Mouse (Mus musculus) spleen, adult 18-20 months (tissue): ENCODE measurements at regions not wholly inside any gene's neighbourhood (a gene's known extent, or its start where the extent isn't known, plus 50 kb on each side); places are given as distances from the start of the nearest gene placed in this dataset.
A peak's percentile ranks its signal among the peaks of the same experiment; 100 is the strongest.

Source experiments
- DNase-seq, 2 experiments: peaks; one replicate each; pipeline ENCODE4 v3.0.0; 2022; ENCODE audit warnings: mixed read lengths in 2 of 2

DNA sequence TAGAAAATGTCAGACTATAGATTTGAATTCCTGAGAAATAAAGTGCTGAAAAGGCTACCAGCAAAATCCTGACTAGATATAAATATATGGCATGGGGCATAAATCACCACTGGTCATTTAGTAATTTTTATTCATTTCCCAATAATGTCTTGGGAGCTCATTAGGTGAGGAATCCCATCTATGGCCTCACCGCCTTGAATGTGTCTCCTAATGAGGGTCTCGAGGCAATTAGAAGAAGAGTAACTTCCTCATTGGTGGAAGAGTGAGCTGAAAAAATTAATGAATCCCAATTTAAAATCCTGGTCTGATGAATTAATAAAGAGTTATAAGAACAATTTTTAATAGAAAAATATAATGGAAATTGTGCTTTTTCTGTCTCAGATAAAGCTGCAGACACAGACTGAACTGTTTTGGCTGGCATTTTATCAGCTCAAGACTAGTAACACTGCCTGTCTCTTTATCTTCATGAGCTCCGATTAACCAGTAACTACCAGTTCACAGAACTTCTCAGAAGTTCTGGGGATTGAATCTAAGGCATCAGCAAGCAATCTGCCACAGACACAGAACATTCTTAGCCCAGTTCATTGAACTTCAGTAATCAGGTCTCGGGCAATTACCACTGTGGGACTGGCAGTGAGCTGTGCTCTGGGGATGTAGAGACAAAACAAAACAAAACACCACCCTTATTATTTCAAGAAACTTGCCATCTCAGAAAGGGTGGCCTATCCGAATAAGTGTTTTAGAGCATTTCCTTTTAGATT is 170.7 kb downstream of the Plpp3 start:
- DNase-seq = no peak

DNA sequence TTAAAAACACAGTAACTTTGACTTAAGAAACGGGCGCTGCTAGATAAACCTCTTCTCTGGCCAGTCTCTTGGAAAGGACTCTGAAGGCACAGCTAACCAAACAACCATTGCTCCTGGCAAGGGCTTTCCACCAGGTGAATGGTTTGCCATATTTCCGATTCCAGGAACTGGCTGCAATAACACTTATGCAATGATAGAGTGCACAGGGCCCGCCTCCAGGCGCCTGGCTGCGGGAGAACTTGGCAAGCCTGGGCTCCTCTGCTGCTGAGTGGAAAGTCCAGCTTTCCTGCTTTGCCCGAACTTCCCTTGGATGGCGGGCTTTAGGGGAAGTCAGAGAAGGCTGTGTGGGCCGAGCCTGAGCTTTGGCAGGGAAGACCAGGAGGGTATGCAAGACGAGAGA is 171.6 kb downstream of the Plpp3 start:
- DNase-seq = no peak

DNA sequence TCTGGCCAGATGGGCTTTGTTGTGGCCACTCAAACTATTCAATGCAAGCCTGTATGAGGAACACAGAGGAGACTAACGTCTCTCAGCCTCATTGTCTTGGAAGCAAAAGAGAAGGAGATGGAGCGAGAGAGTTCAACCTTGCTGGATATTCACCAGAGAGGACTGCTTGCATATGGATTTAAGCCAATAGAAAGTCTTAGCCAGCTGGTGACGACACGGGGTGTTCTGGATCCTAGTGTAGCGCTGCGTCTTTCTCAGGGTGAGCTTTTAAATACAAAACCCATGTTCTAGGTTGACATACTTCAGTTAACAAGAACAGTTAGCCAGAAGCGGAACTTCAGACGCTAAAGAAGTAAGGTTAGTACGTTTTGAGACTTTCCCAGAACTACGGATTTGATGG is 174.9 kb downstream of the Plpp3 start:
- no peak for DNase-seq

DNA sequence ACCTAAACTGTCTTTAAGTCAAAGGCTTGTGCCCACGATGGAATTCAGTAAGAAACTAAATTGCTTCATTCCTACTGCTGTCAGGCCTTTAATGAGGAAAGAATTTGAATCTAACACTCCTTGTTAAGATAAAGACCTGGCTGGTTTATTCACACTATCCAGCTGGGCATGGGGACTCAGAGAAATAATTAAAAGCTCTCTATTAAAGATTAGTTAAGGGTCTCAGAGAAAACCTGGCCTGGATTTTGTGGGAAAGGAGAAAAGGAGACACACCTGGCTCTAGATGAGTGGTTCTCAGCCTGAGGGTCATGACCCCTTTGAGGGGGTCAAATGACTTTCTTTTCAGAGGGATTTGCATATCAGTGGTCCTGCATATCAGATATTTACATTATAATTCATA is 178.7 kb downstream of the Plpp3 start:
- DNase-seq = no peak

DNA sequence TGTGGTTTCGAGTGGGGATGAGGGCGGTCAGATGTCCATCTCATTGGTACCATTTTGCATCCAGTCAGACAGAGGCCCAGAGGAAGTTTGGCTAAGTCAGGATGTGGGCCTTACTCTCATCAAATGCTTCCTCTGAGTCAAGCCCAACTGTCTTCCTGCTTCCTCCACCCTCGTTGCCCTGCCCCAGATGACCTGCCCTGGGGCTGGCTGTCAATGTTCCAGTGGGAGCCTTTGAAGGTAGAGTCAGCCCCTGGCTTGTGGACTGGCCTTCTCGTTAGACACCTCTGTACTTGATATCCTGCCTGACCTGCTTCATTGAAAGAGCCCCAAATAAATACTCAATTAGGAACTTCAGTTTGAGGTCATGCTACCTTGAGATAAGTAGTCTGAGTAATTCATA is 179.4 kb downstream of the Plpp3 start:
- no peak for DNase-seq

DNA sequence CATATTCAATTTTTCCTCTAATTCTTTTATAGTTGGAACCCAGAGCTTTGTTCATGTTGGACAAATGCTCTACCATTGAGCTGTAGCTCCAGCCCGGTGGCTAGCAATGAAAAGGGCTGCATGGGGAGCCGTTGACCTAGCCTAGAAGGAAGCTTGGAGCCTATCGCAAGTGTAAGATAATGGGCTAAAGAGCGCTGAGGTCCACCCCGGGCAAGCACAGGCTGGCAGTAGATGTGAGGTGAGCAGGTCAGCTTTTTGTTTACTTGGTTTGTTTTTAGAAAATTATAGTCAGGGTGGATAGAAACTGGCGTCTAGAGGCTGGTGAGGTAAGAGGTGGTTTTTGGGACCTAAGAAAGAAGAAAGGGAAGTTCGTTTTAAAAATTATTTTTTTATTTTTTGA is 181.0 kb downstream of the Plpp3 start:
- no peak for DNase-seq

DNA sequence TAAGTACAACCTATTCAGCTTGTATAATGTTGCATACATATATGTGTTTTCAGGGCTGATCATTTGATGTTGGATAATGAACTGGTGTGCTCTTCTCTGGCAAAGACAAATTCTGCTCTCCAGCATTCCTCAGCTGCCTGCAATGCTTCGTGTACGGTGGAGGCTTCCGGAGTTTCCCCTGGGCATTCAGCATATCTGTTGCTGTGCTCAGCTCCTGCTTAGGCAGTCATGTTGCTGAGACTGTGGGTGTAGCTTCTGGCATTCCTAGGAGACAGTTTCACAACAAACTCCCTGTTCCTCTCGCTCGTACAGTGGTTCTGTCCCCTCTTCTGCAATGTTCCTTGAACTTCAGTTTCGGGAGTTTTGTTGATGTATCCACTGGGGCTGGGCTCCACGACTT is 181.7 kb downstream of the Plpp3 start:
- no peak for DNase-seq

DNA sequence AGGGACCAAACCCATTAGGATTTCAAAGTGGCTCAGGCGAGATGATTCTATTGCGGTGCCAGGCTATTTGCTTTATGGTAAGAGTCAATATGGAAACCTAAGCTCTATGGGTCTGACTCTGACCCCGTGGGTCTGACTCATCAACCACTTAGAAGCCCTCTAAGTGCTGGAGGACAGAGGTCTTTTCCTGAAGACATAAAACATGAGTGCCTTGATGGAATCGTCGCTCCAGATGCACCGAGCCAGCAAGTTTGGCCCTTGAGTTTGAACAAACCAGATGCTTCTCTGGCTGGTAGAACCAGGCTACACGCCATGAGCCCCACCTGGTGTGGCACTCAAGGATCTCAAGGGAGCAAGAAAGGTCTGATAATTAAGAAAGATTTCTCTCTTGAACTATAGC is 184.1 kb downstream of the Plpp3 start:
- no peak for DNase-seq

DNA sequence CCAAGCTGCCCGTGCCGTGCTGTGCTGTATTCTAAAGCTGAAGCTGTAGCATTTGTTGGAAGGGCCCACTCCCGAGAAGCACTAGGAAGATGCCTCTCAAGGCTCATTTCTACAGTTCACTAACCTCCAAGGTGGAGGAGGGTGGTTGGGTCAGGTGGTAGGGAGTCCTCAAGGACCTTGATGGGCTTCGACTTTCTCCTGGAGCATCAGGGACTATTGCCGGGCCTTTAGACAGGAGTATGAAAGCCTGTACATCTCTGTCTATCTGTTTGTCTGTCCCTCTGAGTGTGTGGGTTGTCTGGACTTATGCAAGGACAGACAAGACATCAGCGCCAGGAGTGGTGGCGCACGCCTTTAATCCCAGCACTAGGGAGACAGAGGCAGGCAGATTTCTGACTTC is 189.7 kb downstream of the Plpp3 start:
- no peak for DNase-seq

DNA sequence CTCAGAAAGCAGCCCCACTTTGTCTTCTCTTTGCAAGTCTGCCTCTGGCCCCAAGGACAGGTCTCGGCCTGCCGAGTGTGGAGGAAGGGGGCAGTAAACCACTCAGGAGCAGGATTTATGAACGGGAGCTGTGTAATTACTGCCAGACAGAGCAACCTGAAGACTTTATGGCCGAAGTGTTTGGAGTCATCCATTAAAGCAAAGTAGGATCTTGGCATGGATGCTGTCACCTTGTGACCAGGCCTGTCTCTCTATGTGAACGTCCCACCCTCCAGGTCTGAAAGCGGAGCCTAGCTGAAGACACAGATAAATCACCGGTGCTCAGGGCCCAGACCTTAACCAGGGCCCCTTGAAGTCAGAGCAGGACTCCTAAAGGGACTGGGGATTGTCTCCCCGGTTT is 190.8 kb downstream of the Plpp3 start:
- DNase-seq = no peak

DNA sequence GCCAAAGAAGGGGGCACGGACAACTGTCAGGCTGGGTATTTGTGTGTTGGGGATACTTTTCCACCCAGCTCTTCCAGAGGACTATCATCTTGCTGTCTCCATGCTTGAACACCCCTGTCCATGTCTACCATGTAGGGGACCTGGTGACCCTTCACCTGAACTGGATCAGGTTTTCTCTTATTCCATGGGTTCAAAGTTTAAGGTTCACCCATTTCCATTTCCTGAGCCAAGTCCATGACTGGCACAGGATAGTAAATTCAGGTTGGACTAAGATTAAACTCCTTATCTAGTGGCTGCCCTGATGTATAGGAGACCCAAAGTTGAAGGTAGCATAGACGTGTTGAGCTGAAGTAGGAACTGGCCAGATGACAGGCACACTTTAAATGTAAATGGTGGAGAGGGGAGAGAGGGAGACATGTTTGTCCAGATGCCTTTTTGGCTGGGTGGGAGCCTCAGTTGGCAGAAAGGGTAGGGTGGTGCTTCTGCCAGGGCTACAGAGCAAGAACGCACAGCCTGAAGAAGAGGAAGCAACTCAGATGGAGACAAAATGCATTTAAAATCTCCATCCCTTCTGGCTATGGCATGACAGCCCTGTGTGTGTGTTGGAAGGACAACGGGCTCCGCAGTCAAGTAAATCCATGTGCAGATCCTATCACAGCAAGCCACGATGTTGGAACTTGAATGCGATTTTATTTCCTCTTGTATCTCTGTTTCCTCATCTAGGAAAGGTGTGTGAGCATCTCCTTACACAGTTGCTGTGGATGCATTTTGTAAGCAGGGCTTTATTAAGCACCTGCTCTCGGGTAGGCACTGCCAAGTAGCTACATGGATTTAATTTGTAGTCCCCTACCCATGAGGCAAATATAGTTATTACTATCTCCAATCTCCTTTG is 192.4 kb downstream of the Plpp3 start:
- DNase-seq = no peak

DNA sequence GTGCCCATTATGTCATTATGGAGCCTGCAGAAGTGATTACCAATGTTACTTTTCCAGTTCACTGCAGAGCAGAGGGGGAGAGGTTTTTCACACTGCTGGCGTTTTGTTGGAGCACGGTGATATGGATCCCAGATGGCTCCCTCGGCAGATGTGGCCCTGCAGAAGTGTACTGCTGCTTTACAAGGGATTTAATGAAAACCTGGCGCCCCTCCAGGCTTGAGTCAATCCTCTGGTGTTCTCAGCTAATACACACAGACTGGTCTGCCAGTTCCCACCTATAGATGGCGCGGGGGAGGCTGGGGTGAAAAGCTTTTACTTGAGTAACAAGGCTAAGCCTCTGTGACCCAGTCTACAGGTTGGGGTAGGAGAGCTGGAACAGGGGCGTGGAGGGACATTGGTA is 195.2 kb downstream of the Plpp3 start:
- DNase-seq = peak in 1 of 2 experiments; percentile 9

DNA sequence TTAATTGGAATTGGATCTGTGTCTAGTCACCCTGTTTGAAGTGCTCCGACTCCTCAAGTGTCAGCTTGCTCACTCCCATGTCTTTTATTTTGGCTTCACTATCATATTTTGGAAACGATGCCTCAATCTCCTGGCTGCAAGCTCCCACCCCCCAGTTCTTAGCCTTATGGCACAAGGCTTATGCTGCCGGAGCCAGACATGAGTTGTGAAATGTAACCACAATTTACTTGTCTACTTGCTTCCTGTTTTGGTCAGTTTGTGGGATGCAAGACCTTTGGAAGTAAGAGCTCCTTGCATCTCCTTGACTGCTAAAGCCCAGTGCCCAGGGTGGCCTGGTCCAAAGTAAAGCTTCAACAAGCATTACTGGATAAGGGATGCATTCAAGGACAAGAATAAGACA is 195.8 kb downstream of the Plpp3 start:
- no peak for DNase-seq

DNA sequence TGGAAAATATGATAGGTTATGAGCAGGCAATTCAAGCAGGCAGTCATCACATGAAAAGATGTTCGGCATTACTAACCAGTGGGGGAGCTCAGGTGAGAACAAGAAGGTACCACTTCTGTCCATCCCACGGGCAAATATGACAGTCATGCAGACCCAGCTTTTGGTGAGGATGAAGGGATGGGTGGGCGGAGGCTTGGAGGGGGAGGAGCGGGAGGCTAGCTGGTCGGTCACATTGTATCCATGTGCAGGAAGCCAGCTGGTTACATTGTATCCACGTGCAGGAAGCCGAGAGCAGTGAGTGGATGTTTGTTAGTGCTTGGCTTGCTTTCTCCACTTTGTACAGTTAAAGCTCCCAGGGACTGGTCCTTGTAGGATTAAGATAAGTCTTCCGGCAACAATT is 196.9 kb downstream of the Plpp3 start:
- no peak for DNase-seq

DNA sequence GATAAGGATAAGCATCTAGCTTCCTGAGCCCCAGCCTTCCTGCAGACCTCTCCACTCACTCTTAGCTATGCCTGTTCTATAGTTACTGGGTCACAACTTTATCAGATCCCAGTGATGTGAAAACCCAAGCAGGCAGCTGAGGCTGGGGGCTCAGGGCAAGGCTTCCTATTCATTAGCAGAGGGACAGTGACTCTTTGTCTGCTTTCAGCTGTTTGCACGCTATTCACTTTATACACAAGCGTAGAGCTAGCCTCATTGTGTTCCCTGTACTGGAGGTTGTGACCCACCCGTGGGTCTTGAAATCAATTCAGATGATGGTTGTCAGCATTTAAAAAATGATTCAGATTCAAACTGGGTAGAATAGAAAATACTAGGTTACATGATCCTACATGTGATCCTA is 199.5 kb downstream of the Plpp3 start:
- no peak for DNase-seq

DNA sequence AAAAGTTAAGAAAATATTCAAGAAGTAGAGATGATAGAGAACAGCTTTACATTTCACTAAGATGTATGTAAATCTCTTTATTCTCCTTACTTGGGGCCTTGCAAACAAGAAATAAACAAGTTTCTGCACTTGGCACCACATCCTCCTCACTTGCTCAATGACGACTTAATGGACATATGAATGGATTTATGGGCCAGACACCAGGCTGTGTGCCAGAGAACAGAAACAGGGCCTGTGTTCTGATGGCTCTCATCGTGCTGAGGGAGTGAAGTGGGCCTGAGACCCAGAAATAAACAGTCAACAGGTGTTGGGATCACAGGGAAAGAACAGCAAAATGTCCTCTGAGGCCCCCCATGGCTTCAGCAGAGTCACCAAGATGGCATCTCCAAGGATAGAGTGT is 201.6 kb downstream of the Plpp3 start:
- DNase-seq = no peak

DNA sequence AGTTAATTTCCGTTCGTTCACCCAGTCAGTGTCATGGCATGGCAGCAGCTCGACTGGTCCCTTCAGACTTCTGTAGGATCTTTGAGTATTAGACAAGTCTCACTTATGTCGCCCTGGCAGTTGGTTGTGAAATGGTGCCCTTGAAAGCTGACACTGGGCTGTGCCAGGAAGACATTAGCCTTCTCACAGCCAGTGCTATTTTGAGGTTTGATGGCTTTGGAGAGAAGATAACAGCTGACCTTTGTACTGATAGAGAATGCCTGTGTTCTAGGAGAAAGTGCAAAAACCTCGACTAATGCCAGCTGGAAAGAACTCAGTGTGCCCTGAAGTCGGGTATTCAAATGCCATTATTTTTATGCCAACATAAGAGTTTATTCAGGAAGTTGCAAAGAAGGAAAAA is 207.3 kb downstream of the Plpp3 start:
- no peak for DNase-seq

DNA sequence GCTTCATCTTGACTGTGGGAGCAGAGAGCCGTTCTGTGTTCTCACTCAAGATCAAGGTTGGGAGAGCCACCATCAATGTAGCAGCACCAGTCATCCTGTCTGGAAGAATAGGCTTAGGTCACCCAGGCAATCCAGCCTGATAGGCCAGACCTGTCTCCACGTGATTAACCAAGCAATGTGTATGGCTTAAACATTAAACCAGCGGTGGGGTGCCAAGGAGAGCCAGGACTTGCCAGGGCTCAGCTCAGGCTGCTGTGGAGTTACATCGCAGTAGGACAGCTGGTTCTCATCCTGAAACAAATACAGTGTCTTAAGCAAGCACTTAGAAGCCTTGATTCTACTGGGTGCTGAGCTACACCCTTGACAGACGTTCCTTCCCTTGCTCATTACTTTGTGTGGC is 207.9 kb downstream of the Plpp3 start:
- DNase-seq = no peak

DNA sequence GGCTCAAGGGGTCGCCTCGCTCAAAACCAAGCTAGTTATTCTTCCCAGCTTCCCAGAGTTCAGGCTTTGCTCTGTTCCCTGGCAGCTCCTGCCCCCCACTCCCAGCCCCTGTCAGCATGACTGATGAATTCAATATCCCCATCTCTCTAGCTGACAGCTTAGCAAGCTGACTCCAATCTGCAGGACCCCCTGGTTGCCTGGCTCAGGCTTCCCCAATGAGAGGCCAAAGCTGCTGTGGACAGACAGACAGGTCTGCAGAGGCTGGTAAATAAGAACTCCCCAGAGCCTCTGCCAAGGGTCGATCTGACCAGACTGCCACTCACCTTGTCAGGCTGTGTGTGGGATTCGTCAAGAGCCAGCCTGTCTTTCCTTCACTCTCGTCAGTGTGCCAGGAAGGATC is 219.4 kb downstream of the Plpp3 start:
- no peak for DNase-seq

DNA sequence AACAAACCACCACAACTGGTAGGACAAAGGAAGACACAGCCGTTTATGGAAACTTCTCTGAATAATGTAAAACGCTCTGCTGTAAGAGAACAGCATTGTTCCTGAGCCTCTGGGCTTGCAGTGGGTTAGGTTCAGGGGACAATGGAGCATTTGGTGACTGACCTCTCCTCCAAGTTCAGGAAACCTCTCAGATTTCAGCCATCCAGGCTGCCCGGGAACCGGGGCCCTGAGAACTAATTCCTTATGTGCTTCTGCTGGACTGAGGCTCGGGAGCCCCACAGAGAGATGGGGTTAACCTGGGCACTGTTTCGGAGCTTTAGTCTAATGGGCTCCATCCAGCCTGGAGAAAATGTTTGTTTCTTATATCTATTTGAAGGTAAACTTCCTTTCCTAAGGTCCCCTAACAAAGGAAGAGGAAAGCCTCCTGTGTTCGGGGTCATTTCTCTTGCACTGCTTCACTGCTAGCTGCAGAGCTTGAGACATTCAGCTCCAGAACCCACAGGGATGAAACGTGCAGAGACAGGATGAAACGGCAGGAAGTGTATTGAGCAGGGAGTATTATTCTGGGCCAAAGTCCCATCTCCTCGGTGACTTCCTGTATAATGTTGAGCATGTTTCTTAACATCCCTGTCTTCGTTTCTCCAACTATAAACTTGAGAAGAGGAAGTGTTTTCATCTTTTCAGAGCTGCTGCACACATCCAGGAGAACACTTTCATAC is 220.5 kb downstream of the Plpp3 start:
- no peak for DNase-seq

DNA sequence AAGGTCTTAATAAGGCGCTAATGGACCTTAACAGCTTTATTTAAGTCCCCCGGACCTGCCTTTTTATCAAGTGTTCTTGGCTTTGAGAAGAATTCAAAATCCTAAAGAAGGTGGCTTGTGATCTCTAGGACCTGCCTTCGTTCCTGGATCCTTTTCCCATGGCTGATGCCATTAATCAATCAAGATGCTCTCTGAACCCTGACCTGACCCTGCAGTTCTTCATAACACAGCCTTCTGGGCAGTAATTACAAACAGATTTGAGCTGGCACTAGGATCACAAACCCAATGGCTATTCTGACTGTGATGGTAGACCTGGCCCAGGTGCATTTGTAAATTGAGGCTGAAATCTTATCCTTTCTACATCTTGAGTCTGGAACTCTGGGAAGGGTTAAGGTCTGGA is 227.7 kb downstream of the Plpp3 start:
- no peak for DNase-seq

DNA sequence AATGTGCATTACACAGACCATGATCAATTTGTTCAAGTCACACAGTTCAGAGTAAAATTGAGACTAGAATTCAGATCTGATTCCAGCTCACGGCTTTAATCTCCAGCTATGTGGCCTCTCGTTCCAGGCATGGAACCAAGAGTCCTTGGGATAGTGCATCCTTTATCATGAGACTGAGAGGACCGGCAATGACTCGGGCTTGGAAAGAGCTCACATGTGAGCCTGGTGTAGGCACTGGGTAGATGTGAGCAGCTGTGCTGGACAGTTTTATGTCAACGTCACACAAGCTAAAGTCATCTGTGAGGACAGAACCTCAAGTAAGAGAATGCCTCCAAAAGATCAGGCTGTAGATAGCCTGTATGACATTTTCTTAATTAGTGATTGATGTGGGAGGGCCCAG is 228.3 kb downstream of the Plpp3 start:
- no peak for DNase-seq

DNA sequence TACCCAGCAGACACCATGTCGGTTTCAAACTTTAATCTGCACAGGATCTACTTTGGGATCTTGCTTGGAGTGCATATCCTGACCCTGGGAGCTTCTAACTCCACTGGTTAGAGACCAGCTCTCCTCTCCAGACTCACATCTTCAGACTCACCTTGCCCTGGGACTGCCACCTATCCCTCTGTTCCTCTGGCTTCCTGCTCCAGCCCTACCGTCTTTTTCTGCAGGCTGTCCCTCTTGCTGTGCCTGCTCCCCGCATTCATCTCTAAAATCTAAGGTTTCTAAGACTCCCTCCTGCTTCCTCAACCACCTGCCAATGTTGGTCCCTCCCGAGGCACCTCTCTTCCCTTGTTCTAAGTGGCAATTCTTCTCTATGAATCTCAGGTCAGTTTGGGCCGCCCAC is 233.2 kb downstream of the Plpp3 start:
- no peak for DNase-seq

DNA sequence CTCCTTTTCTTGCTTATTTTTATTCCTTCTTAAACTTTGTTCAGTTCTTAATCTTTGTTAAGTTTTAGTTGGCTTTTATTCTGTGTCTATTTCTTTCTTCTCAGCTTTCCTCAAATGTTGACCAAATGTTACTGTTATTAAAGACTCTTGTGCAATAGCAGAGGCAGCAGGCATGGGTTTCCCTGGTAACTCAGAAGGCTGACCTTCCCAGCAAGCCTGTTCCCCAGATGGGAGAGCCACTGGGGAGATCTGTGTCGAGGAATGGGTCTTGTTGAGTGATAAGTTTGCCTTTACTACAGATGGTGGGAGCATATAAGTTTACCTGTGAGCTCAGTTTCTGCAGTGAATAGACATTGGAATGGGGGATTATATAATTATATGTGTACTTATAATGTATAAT is 237.2 kb downstream of the Plpp3 start:
- no peak for DNase-seq
